Mouse (Mus musculus): ENCODE results near the gene Lhx5.

Gene Lhx5

DNA sequence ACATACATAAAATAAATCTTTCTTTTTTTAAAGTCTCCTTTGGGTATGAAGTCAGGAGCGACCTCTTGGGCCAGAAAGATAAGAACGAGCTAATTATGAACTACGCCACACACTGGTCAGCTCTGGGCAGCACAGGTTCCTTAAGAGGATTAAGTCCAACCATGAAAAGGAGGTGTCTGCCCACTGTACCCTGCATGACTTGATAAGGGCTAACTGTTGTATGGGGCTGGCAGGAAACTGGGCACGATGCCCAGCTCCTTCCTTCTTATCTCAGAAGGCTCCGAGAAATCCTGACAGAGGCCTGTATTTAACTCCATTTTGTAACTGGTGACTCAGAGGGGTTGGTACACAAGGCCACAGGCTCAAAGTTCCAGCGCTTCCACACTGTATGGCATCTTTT is 34.4 kb downstream of the Lhx5 start:
- DNase-seq = no peak

GRCm38 (mm10) chr5:120467026-120467425 is 35.5 kb downstream of the Lhx5 start:
- DNase-seq = peak; percentile 65 to 71

DNA sequence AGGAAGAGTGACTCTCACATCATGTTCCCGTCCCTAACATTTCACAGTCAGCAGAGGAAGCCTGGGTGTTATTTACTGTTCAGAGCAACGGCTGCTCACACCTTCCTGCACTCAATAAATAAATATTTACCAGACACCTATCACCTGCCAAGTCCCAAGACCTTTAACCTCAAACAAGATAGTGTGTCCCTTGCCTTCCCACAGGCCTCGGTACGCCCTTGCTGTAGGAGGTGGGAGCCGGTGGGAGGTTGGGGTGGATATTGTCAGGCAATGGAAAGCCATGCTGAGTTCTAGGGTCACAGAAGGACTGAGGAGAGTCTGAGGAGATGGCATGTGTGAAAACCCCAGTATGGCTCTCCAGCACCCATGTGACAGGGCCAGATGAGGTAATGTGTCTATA is 36.8 kb downstream of the Lhx5 start:
- DNase-seq = no peak

DNA sequence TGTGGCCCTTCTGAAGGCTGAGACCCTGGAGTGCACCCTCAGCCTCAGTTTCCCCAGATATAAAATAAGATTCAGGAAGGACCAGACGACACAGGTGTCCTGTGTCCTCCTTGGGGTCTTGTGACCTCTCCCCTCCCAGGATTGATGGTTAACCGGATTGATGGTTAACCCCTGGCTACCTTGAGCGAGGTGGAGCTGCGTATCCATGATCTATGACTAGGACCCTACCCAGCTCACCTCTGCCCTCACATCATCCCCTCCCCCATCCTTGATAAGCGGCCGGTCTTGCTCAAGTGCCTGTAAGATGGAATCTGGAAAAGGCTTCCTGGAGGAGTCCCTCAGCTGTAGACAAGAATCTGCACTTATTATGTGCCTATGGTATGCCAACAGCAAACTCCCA is 37.3 kb downstream of the Lhx5 start:
- no peak for DNase-seq

- DNase-seq = peak in 1 of 2 experiments; percentile 45
Measured at GRCm38 (mm10) chr5:120471538-120471937, 40.0 kb downstream of the Lhx5 start.

DNA sequence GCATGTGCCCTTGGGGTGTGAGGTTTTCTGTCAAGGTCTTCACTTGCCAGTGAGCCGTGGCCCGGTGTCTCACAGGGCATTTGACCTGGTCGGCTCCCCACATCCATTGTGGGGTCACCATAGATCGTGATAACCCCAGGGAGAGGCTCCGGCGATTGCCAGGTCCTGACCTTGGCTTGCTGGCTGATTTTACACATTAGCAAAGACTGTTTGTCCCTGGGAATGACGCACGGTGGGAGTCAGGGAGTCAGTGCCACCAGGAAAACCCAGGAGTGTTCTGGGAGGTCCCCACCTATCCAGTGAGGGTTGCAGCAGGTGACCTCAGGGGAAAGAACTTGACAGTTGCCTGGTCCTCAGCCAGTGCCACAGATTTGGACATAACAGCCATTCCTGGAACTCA is 41.3 kb downstream of the Lhx5 start, which contains the start of gene Sdsl:
Gene Sdsl (minus strand): TSS at position 41 of the 400 bp plus-strand sequence.
- no peak for DNase-seq

- DNase-seq = no peak
Measured at GRCm38 (mm10) chr5:120473361-120473760, 41.9 kb downstream of the Lhx5 start.

DNA sequence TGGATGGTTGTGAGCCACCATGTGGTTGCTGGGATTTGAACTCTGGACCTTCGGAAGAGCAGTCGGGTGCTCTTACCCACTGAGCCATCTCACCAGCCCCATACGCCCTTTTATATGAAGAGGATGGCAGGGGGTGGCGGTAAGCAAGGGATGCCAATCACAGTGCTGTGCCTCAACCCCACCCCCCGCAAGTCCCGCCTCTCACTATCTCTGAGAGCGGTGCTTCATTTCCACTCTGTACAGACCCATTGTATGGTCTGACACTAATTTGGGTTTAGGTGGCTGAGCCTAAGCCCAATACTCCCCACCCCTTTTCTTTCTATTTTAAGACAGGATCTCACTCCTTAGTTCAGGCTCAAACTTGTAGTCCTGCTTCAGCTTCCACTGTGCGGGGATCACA is 44.4 kb downstream of the Lhx5 start:
- no peak for DNase-seq

GRCm38 (mm10) chr5:120476296-120476695 is 44.8 kb downstream of the Lhx5 start, which contains the start of gene Sds:
TSS of gene Sds (plus strand) at chr5:120476526.
- DNase-seq = no peak

- DNase-seq = no peak
Measured at GRCm38 (mm10) chr5:120477993-120478392, 46.5 kb downstream of the Lhx5 start.

DNA sequence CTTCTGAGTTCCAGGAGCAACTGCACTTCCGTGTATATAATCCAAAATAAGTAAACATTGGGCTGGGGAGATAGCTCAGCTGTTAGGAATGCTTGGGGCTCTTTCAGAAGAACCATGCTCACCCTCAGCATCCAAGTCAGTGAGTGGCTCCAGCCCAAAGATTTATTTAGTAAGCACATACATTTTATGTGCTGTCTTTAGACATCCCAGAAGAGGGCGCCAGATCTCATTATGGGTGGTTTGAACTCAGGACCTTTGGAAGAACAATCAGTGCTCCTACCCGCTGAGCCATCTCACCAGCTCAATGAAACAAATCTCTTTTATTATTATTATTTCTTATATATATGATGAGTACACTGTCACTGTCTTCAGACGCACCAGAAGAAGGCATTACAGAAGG is 48.0 kb downstream of the Lhx5 start:
- no peak for DNase-seq

GRCm38 (mm10) chr5:120481205-120481604 is 49.7 kb downstream of the Lhx5 start:
- no peak for DNase-seq

- no peak for DNase-seq
Measured at GRCm38 (mm10) chr5:120483399-120483798, 51.9 kb downstream of the Lhx5 start.

DNA sequence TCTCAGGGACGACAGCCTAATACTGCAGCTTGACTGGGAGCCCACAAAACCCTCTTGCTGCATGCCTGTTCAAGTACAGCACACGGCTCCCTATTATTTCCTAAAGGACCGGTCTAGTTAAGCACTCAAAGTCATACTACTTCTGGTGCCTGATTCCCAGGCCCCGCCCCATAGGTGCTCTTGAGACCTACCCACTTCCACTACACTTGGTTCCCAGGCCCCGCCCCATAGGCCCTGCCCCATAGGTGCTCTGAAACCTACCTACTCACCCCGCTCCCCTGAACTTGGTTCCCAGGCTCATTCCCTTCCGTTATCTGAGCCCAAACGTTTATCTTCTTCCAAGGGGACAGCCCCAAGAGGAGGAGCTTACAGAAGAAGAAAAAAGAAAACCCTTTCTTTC is 56.3 kb downstream of the Lhx5 start:
- DNase-seq = no peak

DNA sequence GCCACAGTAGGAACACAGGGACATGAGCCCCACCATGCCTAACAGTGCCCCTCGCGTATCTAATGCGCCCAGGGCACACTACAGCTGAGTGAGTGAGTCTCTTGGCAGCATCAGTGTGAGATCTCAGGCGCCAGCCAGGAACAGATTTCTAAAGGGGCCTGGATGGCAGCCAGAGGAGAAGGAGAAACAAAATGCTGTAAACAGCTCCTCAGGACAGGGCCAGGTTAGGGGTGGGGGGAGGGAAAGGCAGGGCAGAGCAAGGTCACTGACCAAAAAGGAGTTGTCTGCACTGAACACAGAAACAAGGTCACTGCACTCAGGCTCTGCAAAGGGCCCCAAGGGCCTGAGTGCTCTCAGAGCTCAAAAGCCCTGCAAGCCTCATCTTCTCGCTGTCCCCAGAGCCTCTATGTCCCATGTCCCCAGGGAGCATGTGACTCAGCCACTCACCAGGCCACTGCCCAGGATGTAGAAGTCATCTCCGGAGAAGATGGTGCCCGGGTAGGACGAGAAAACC is 59.2 kb downstream of the Lhx5 start:
- DNase-seq = peak; percentile 72 to 82
